Mouse (Mus musculus): ENCODE data around the gene Alox12. TPM values are rescaled to one million over a fixed set of nuclear protein-coding genes. Genes with fewer than 3 reads are reported as not detected.
A peak's percentile ranks its signal among the peaks of the same experiment; 100 is the strongest.

The Alox12 gene
- polyA plus RNA-seq, 1 experiment from 2014 or later = 7.6 TPM

DNA sequence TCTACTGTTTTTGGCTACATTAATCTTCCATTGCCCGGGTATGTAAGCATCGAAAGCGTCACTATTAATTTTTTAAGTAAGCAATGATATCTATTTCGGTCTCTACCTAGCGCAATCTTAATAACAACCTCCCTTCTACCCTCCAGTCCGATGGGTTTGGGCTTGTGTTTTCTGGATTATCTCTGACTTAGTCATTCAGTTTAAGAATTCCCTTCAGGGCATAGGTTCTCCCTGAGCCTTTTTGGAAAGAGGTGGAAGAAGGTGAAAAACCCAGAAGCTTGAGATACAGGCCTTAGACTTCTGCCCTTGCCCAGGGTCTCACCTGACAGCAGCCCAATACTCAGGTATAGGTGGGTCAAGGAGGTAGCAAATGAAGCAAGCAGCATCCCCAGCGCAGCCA, 35.3 kb downstream of the Alox12 start:
- Histone ChIP-seq H3K36me3 (peaks cover 10% of the 10 kb centered on the region), H3K4me1 (peaks cover 43% of the 10 kb centered on the region), H3K27me3 (peaks cover 55% of the 10 kb centered on the region), H3K4me2 (peak overlapping the region; percentile 92), H3K4me3 (peak overlapping the region; percentile 59), H3K9ac (peak overlapping the region; percentile 77), H3K27ac (peak overlapping the region; percentile 80), H3K9me3 (no peaks in the 10 kb centered on the region)
- ATAC-seq (ENCODE audit: insufficient number of reproducible peaks, insufficient read depth, low FRiP score, low TSS enrichment, low read depth) = no peak
- 51% methylated on average over 7 of the region's 7 CpGs for WGBS

GRCm38 (mm10) chr11:70218741-70219470, 36.2 kb downstream of the Alox12 start:
- Histone ChIP-seq H3K27ac (no peak overlapping the region), H3K4me2 (peak overlapping the region; percentile 92), H3K9ac (0 out of 2 replicates have a peak overlapping the region, but pooled peaks have one; percentile 36), H3K36me3 (peaks cover 10% of the 10 kb centered on the region), H3K4me1 (peaks cover 53% of the 10 kb centered on the region), H3K4me3 (peak overlapping the region; percentile 3; the same call in 1 of the 2 replicates), H3K9me3 (no peaks in the 10 kb centered on the region), H3K27me3 (peaks cover 55% of the 10 kb centered on the region)
- 84% methylated on average over 15 of the region's 15 CpGs for WGBS
- no peak for ATAC-seq (ENCODE audit: insufficient number of reproducible peaks, insufficient read depth, low FRiP score, low TSS enrichment, low read depth)

GRCm38 (mm10) chr11:70218039-70218438, 37.1 kb downstream of the Alox12 start:
- H3K27me3 ChIP-seq = peaks cover 58% of the 10 kb centered on the region
- no peak overlapping the region for H3K4me3 ChIP-seq
- H3K36me3 ChIP-seq = peaks cover 10% of the 10 kb centered on the region
- 82% methylated on average over 4 of the region's 4 CpGs for WGBS
- no peaks in the 10 kb centered on the region for H3K9me3 ChIP-seq
- ATAC-seq (ENCODE audit: insufficient number of reproducible peaks, insufficient read depth, low FRiP score, low TSS enrichment, low read depth) = no peak
- no peak overlapping the region for H3K27ac ChIP-seq
- H3K4me1 ChIP-seq = peaks cover 56% of the 10 kb centered on the region
- H3K9ac ChIP-seq = no peak overlapping the region
- H3K4me2 ChIP-seq = no peak overlapping the region; the same call in 1 of the 2 replicates

DNA sequence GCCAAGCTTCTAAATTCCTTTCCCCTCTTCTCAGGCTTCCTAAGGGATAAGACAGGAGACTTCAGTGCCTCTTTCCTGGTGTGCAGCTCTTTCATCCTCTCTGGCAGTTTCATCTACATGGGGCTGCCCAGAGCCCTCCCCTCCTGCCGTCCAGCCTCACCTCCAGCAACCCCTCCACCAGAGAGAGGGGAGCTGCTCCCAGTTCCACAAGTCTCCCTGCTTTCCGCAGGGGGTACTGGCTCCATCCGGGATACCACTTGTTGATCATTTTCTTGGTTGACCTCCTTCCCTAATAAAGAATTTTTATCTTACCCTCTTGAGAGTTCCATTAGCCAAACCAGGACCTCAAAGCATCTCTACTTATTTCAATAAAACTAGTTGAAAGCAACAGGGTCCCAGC, 39.0 kb downstream of the Alox12 start:
- Histone ChIP-seq H3K4me2 (no peak overlapping the region), H3K9me3 (no peaks in the 10 kb centered on the region), H3K9ac (no peak overlapping the region), H3K4me1 (peaks cover 43% of the 10 kb centered on the region), H3K27me3 (peaks cover 65% of the 10 kb centered on the region), H3K27ac (no peak overlapping the region), H3K36me3 (peaks cover 10% of the 10 kb centered on the region), H3K4me3 (no peak overlapping the region)
- 50% methylated on average over 3 of the region's 3 CpGs for WGBS
- ATAC-seq (ENCODE audit: insufficient number of reproducible peaks, insufficient read depth, low FRiP score, low TSS enrichment, low read depth) = no peak

DNA sequence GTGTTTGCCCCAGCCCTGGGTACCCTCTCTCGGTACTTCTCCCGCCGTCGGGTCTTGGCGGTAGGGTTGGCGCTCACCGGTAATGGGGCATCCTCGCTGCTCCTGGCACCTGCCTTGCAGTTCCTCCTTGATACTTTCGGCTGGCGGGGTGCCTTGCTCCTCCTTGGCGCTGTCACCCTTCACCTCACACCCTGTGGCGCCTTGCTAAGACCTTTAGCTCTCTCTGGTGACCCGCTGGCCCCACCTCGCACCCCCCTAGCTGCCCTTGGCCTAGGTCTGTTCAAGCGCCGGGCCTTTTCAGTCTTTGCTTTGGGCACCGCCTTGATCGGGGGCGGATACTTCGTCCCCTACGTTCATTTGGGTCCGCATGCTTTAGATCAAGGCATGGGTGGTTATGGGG, 39.9 kb downstream of the Alox12 start:
- Histone ChIP-seq H3K27ac (no peak overlapping the region), H3K27me3 (peaks cover 67% of the 10 kb centered on the region), H3K4me3 (peak overlapping the region; percentile 42), H3K9me3 (no peaks in the 10 kb centered on the region), H3K9ac (no peak overlapping the region), H3K4me2 (peak overlapping the region; percentile 76), H3K36me3 (peaks cover 10% of the 10 kb centered on the region), H3K4me1 (peaks cover 38% of the 10 kb centered on the region)
- ATAC-seq (ENCODE audit: insufficient number of reproducible peaks, insufficient read depth, low FRiP score, low TSS enrichment, low read depth) = no peak
- WGBS = 11% methylated on average over 22 of the region's 22 CpGs

- Histone ChIP-seq H3K27ac (no peak overlapping the region), H3K9me3 (no peaks in the 10 kb centered on the region), H3K9ac (peak overlapping the region; percentile 70; the same call in 1 of the 2 replicates), H3K27me3 (peaks cover 67% of the 10 kb centered on the region), H3K36me3 (peaks cover 10% of the 10 kb centered on the region), H3K4me2 (peak overlapping the region; percentile 76), H3K4me3 (peak overlapping the region; percentile 42), H3K4me1 (peaks cover 34% of the 10 kb centered on the region)
- ATAC-seq (ENCODE audit: insufficient number of reproducible peaks, insufficient read depth, low FRiP score, low TSS enrichment, low read depth) = no peak
- WGBS = 4% methylated on average over 18 of the region's 18 CpGs
Observed at GRCm38 (mm10) chr11:70214856-70215209, 40.3 kb downstream of the Alox12 start.

DNA sequence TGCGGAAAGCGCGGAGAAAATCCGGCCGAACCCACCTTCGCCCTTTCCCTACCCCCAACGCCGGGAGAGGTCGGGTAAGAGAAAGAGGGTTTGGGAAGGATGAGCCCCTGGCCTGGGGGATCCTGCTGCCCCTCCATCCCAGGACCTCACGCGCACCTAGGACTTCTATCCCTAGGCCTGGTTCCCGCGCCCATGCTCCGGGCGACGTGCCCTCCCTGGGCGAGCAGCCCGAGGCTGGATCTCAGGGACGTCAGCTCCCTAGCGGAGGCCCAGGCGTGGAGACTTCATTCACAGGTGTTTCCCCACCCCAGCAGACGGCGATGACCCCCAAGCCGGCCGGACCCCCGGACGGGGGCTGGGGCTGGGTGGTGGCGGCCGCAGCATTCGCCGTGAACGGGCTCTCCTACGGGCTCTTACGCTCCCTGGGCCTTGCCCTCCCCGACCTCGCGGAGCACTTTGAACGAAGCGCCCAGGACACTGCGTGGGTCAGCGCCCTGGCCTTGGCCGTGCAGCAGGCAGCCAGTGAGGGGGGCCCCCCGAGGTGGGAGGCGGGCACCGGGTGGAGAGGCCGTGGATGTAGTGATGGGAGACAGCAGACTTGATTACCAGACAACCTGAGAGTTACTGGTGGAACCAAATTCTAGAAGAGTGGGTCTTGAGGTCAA, 40.8 kb downstream of the Alox12 start:
- H3K4me3 ChIP-seq = peak overlapping the region; percentile 42
- H3K9ac ChIP-seq = peak overlapping the region; percentile 70
- ATAC-seq (ENCODE audit: insufficient number of reproducible peaks, insufficient read depth, low FRiP score, low TSS enrichment, low read depth) = no peak
- peaks cover 67% of the 10 kb centered on the region for H3K27me3 ChIP-seq
- H3K4me1 ChIP-seq = peaks cover 29% of the 10 kb centered on the region
- H3K4me2 ChIP-seq = peak overlapping the region; percentile 76
- peaks cover 10% of the 10 kb centered on the region for H3K36me3 ChIP-seq
- under 1% methylated on average over 46 of the region's 46 CpGs for WGBS
- no peak overlapping the region for H3K27ac ChIP-seq
- H3K9me3 ChIP-seq = no peaks in the 10 kb centered on the region

- peak; percentile 45; the same call in 1 of the 2 replicates for ATAC-seq (ENCODE audit: insufficient number of reproducible peaks, insufficient read depth, low FRiP score, low TSS enrichment, low read depth)
- H3K36me3 ChIP-seq = peaks cover 10% of the 10 kb centered on the region
- H3K9ac ChIP-seq = peak overlapping the region; percentile 70; the same call in 1 of the 2 replicates
- 4% methylated on average over 26 of the region's 26 CpGs for WGBS
- H3K9me3 ChIP-seq = no peaks in the 10 kb centered on the region
- H3K4me1 ChIP-seq = peaks cover 23% of the 10 kb centered on the region
- H3K27me3 ChIP-seq = peaks cover 65% of the 10 kb centered on the region
- peak overlapping the region; percentile 76 for H3K4me2 ChIP-seq
- H3K27ac ChIP-seq = no peak overlapping the region
- peak overlapping the region; percentile 42 for H3K4me3 ChIP-seq
Observed at GRCm38 (mm10) chr11:70213736-70214135, 41.4 kb downstream of the Alox12 start.

DNA sequence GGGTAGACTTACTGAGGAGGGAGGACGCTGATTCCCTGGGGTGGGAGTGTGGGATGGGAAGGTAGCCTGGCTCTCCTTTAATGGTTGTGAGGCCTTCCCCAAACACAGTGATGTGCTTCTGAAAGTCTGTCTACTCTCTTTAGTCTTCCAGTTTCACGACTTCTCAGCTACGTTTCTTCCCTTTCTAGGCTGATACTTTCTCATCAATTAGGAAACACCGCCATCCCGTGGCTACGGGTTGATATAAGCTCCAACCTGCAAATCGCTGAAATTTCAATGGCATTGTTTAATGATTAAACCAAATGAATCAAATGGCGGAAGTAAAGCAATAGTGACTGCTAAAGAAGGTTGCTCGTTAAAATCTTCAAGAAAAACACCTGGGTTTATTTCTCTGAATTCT, 42.3 kb downstream of the Alox12 start:
- no peak for ATAC-seq (ENCODE audit: insufficient number of reproducible peaks, insufficient read depth, low FRiP score, low TSS enrichment, low read depth)
- Histone ChIP-seq H3K27me3 (peaks cover 63% of the 10 kb centered on the region), H3K4me1 (peaks cover 20% of the 10 kb centered on the region), H3K9ac (no peak overlapping the region), H3K4me2 (no peak overlapping the region), H3K36me3 (peaks cover 10% of the 10 kb centered on the region), H3K27ac (no peak overlapping the region), H3K9me3 (no peaks in the 10 kb centered on the region), H3K4me3 (no peak overlapping the region)
- 15% methylated on average over 9 of the region's 9 CpGs for WGBS

DNA sequence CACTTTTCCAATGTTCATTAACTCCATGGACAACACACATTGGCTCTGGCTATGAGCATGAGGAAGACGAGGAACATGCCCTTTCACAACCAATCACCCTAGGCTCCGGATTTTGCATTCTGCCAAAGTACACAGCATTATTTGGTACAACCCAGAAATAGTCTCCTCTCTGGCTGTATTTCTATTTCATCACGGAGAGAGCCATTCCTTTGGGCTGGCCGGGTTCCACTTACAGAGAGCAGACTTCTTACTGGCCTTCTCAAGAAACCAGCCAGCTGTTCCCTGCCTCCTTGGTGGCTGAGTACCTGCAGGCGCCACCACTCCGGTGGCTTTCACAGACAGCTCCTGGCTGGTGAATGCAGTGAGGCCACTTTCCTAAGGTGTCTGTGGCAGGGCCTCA, 42.7 kb downstream of the Alox12 start, which contains the start of gene Slc16a11:
Slc16a11 (plus strand) TSS at position 330 of the 400 bp plus-strand sequence.
- WGBS = 61% methylated on average over 6 of the region's 6 CpGs
- ATAC-seq (ENCODE audit: insufficient number of reproducible peaks, insufficient read depth, low FRiP score, low TSS enrichment, low read depth) = no peak
- H3K27me3 ChIP-seq = peaks cover 60% of the 10 kb centered on the region
- no peak within 1 kb of the TSS for H3K27ac ChIP-seq
- H3K4me2 ChIP-seq = peak within 1 kb of the TSS; percentile 76
- H3K9me3 ChIP-seq = no peaks in the 10 kb centered on the region
- peaks cover 6% of the 10 kb centered on the region for H3K36me3 ChIP-seq
- 0 out of 2 replicates have a peak within 1 kb of the TSS, but pooled peaks have one; percentile 70 for H3K9ac ChIP-seq
- H3K4me1 ChIP-seq = peaks cover 20% of the 10 kb centered on the region
- H3K4me3 ChIP-seq = peak within 1 kb of the TSS; percentile 42; the same call in 1 of the 2 replicates

DNA sequence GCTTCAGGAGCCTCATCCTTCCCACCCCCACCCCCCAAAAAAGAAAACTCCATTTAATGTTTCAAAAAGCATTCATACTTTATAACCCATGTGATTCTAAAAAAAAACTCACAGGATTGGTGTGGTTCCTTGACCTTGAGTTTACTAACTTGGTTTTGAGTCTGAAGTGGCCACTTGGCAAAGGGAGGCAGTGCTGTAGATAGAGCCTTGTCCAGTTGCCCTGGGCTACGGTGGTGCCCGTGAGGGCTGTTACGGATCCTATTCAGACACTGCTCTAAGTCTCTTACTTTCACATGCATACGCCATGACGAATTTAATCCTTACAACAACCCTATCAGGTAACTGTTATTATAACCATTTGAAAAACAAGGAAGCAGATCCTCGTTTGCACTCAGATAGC, 43.2 kb downstream of the Alox12 start:
- Histone ChIP-seq H3K4me1 (peaks cover 20% of the 10 kb centered on the region), H3K9me3 (no peaks in the 10 kb centered on the region), H3K4me2 (no peak overlapping the region), H3K9ac (no peak overlapping the region), H3K27me3 (peaks cover 56% of the 10 kb centered on the region), H3K4me3 (no peak overlapping the region), H3K36me3 (peaks cover 1% of the 10 kb centered on the region; the same call in 1 of the 2 replicates), H3K27ac (no peak overlapping the region)
- no peak for ATAC-seq (ENCODE audit: insufficient number of reproducible peaks, insufficient read depth, low FRiP score, low TSS enrichment, low read depth)
- 59% methylated on average over 6 of the region's 6 CpGs for WGBS

Measured in embryonic facial prominence, embryonic 13.5 days (tissue).